15 mouse cellular contexts compared by ENCODE assay signal in genomic region chr4:100273807-100274480, GRCm38 (mm10).
"Had no signal": no experiment of that assay in that cellular context is flagged by ENCODE, and none has a peak within 500 bp of the region (broad histone marks: within the 10 kb centered on the region; RNA-seq: fewer than 3 reads in every experiment).

No protein-coding gene starts in this region.

- H3K4me3 ChIP-seq: kidney, embryonic 15.5 days; liver, embryonic 12.5 days; liver, embryonic 15.5 days; lung, embryonic 15.5 days had no signal

- H3K4me1 ChIP-seq: liver, embryonic 15.5 days had no signal

- H3K36me3 ChIP-seq: kidney, embryonic 15.5 days; liver, embryonic 12.5 days; liver, embryonic 15.5 days; lung, embryonic 15.5 days had no signal

- H3K9ac ChIP-seq: kidney, embryonic 15.5 days; liver, embryonic 12.5 days; liver, embryonic 15.5 days; lung, embryonic 15.5 days had no signal

- H3K27me3 ChIP-seq: kidney, embryonic 15.5 days; liver, embryonic 12.5 days; liver, embryonic 15.5 days; lung, embryonic 15.5 days had no signal

- H3K27ac ChIP-seq: kidney, embryonic 15.5 days; liver, embryonic 12.5 days; liver, embryonic 15.5 days; lung, embryonic 15.5 days; macrophage had no signal

- DNase-seq: kidney, adult 11 months; kidney, adult 8-10 months; kidney, postnatal 10 days; kidney, postnatal 4 days; lung, adult 18-20 months; lung, postnatal 14 days; midbrain, embryonic 14.5 days; thymus, adult 2 months; thymus, postnatal 14 days; thymus, postnatal 4 days had no signal
